Mouse (Mus musculus) common myeloid progenitor, adult 5-6 weeks (primary cell): ENCODE data around the gene Sytl3. TPM values are rescaled to one million over a fixed set of nuclear protein-coding genes. Genes with fewer than 3 reads are reported as not detected.

Experiments used
- ATAC-seq: replicated peaks from 2 replicates; pipeline ENCODE4 v1.8.0; 2016; ENCODE audit warnings: low read depth, mild to moderate bottlenecking, moderate TSS enrichment, inconsistent platforms; ENCODE audit not compliant: poor library complexity, severe bottlenecking
- total RNA-seq: library from RNA; stranded (forward); fragments of 200-1000, 187-1606 nt; gene quantifications from 2 replicates; pipeline ENCODE4 v1.2.3, GENCODE M21; 2017

The Sytl3 gene
- total RNA-seq, 1 experiment from 2014 or later: 1.1 TPM

- ATAC-seq: no peak
Observed at GRCm38 (mm10) chr17:6732665-6733064, 73.8 kb downstream of the Sytl3 start.

GRCm38 (mm10) chr17:6733322-6733875 is 74.5 kb downstream of the Sytl3 start:
- ATAC-seq: no peak

DNA sequence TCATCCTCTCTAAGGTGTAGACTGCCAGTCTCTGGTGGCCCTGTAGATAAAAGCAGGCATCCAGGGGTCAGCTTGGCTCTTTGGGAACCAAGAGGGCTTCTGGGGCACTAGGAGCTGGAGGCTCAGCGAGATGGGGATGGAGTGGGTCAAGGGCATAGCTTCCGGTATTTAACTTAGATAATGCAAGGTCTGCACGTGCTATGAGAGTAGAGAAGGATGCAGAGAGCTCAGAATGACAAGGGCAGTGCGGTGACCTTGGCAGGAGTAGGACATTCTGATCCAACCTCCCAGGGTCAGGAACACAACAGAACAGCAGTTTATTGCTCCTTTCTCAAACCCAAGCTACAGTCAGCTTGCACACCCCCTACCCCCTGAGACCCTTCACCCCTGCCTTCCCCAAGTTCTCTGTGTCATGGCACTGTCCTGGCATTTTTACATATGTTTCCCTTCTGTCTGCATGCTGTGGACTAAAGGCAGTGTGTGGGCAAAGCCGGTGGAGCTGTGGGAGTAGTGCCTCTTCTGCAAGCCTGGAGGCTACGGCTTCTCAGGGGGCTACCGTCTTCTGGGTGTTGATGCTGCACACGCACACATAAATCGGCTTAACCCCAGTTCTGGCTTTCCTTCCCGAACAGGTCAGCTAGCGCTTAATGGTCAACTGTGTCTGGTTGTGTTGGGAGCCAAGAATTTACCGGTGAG is 76.0 kb downstream of the Sytl3 start:
- no peak for ATAC-seq

DNA sequence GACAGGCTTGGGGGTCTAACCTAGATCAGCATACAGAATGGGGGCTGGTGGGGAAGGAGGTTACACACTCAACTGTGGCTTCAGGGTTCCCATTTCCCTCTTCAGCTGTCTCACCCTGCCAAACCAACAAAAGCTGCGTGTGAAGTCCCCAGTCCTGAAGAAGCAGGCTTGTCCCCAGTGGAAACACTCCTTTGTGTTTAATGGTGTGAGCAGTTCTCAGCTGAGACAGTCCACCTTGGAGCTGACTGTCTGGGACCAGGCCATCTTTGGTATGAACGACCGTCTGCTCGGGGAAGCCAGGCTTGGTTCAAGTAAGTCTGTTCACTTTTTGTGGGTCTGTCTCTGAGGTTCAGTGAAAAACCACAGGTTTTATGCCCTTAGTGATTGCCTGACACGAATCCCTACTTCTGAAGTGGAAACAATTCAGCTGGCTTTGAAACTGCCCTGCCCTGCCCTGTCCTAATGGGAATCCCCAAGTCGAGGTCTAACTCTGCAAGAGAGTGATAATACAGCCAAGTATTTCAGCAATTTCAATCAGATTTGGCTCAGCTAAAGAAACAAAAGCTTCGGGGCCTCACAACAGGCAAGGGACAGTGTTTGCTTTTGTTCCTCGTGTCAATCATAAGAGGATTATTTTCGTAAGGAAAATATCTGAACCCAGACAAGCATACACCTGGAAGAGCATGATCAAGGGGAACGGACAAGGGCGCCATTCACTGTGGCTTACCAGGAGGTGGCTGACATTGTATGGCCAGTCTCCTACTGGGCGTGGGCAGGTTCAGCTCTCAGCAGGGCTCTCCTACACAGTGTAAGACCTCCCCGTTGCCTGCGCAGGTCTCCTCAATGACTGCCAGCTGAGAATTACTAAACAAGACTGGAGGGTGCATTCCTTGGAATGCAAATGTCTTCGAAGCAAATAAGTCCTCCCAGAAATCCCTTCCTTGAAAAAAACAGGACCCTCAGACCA is 77.7 kb downstream of the Sytl3 start:
- ATAC-seq: no peak

- no peak for ATAC-seq
Observed at GRCm38 (mm10) chr17:6737273-6737997, 78.5 kb downstream of the Sytl3 start.

DNA sequence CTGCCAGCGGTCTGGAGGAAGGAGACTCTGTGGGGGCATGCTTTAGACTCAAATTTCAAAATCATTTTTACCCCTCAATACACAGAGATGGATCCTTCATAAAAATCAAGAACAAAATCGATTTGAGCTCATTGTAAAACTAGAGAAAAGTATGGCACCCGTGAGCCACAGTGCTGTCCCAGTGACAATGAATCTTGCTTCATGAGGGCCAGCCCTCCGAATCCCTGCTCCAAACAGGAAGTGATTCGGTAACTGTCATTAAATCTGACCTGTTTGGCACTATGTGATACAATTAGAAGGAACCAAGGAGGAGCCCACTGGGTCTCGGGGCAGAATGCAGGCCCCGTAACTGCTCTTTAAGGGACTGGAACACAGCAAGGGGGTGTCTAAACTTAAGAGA is 79.9 kb downstream of the Sytl3 start:
- no peak for ATAC-seq

DNA sequence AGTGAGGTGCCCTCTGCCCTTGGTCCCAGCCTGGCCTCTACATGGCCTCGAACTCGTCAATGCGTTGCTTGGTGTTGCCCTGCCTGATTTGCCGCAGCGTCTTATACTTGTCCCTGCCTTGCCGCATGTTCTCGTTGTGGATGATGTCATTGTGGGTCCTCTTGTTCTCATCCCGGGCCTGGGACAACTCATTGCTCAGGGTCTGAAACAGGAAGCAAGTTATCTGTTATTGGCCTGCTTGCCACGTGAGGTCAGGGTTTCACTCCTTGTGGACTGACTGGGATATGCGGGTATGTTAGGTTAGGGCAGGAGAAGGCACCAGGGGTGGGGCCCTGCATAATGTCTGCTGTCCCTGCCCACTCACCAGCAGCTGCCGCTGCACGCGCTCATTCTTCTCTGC is 80.4 kb downstream of the Sytl3 start:
- no peak for ATAC-seq

- no peak for ATAC-seq
Observed at GRCm38 (mm10) chr17:6739756-6740155, 80.9 kb downstream of the Sytl3 start.

DNA sequence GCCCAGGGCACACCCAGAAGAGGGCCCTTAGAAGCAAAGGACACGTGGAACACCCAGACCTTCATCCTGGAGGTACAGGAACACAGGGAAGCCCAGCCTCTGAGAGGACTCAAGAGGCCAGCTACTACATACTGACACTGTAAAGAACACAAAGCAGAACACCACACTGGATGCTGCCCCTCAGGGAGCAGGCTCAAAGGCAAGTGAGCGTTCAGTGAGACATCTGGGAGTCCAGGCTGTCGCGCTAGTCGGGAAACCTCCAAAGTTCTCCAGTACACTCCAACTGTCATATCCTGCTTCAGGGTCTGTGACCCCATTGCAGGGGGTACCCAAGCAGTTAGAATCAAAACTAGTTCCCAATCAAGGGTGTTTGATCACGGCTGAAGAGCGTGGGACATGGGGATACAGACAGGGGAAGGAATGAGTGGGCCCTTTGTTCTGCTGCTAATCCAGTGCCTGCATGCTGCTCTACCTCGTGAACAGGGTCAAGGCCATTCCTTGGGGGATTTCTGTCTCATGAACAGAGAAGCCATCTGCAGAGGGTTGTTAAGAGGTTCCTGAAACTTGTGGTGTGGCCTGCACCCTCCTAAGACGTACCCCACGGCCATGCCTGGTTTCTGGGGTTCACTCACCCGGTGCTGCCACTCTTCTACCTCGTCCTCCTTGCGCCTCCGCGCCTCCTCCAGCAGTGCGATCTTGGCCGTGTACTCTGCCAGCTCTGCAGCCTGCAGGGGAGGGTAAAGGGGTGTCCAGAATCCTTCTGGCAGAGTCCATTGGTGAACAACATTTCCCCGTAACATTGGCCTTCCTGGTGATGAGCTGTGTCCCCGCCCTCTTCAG is 81.7 kb downstream of the Sytl3 start:
- ATAC-seq: no peak

DNA sequence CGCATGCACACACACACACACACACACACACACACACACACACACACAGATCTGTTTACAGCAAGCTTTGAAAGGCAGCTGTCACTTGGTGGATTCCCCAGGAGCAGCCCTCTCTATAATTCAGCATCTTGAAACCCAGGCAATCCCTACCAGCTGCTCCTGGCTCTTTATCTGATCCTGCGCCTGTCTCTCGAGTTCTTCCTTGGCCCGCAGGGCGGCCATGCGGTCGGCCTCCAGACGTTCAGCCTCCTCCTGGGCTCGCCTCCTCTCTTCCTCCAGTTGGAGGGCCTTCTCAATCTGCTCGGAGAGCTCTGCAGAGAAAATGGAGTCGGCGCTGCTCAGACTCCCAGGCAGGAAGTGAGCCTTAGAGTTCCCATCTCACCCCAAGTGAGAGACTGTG is 82.4 kb downstream of the Sytl3 start:
- ATAC-seq: no peak

- peak; percentile 23 for ATAC-seq
Observed at GRCm38 (mm10) chr17:6742083-6743038, 83.5 kb downstream of the Sytl3 start.

- no peak for ATAC-seq
Observed at GRCm38 (mm10) chr17:6743039-6743575, 84.2 kb downstream of the Sytl3 start.

DNA sequence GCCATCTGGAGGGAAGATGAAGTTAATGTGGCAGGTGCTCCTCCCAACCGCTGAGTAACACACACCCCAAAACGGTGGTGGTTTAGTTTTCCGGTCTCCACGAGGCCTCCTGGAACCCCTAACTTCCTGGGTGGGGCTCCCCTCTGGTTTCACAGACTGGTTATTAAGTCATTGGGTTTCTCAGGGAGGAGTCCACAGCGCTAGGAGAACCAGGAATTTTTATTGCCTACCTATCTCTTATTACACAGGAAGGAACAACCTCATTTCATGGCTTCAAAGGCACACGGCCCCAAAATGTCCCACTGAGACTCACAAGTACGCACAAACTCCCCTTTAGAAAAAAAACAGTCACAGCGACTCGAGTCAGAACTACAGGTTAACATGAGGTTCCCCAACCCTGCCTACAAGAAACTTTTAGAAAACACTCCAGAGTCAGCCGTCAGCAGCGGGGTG is 84.9 kb downstream of the Sytl3 start:
- peak; percentile 30 for ATAC-seq

GRCm38 (mm10) chr17:6744366-6744765 is 85.5 kb downstream of the Sytl3 start:
- ATAC-seq: no peak

GRCm38 (mm10) chr17:6744871-6745270 is 86.0 kb downstream of the Sytl3 start:
- ATAC-seq: no peak

DNA sequence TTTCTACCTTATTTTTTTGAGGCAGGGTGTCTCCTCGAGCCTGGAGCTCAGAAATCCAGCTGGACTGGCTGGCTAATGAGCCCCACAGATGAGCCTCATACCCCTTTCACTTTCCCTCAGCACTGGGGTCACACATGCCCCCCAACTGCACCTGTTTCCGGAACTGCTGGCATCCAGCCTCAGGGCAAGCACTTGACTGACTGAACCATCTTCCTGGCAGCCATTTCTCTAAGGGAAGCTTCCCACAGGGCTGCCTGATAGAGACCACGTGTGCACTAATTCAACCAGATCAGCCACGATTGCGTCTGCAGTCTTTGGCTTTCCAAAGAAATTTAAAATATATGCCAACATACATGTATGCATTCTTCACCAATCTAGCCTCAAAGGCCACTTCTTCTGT is 86.6 kb downstream of the Sytl3 start:
- ATAC-seq: no peak

GRCm38 (mm10) chr17:6745975-6746374 is 87.1 kb downstream of the Sytl3 start:
- ATAC-seq: no peak
